9 mouse cellular contexts compared by ENCODE assay signal in the genomic region with DNA sequence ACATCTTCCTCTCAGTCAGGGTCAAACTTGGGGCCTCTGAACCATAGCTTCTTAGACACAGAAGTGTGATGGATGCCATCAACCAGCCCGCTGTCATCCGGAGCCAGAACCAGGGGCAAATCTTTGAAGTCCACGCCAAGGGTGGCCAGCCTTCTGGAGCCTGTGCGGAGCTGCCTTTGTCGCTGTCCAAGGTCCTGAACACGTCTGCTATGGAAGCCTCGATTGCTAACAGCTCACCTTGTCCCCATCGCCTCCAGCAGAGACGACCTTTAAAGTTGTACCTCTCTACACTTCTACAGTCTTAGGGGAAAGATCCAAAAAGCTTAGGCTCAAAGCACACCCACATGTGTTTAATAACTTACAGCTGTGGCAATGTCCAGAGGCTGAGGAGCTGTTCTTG. TPM values are rescaled to one million over a fixed set of nuclear protein-coding genes. Genes with fewer than 3 reads are reported as not detected.
DNase-seq lines count a peak whose midpoint lies in the region; ATAC-seq and TF ChIP-seq lines count a peak whose summit lies in the region.
"Had no signal": no experiment of that assay in that cellular context is flagged by ENCODE, and none has a peak within 500 bp of the region (broad histone marks: within the 10 kb centered on the region; RNA-seq: fewer than 3 reads in every experiment).

No protein-coding gene starts in this region.

- H3K27ac ChIP-seq in intestine, embryonic 15.5 days = no peak overlapping the region
- no peak overlapping the region for H3K27ac ChIP-seq in intestine, embryonic 16.5 days (ENCODE audit: low read length)
- no peak overlapping the region for H3K27ac ChIP-seq in limb, embryonic 11.5 days (replicated peaks; ENCODE audit: low read depth, low read length)
- H3K27ac ChIP-seq in left cerebral cortex, adult 2 months = no peak overlapping the region

- H3K36me3 ChIP-seq in intestine, embryonic 15.5 days = no peaks in the 10 kb centered on the region
- H3K36me3 ChIP-seq in intestine, embryonic 16.5 days (ENCODE audit: control insufficient read depth, insufficient read depth, low read length) = no peaks in the 10 kb centered on the region
- no peaks in the 10 kb centered on the region for H3K36me3 ChIP-seq in limb, embryonic 11.5 days (ENCODE audit: control insufficient read depth, insufficient read depth, low read length)

- H3K4me3 ChIP-seq in intestine, embryonic 15.5 days (replicated peaks) = no peak overlapping the region
- no peak overlapping the region for H3K4me3 ChIP-seq in intestine, embryonic 16.5 days (ENCODE audit: low read length)
- no peak overlapping the region for H3K4me3 ChIP-seq in limb, embryonic 11.5 days (ENCODE audit: low read depth, low read length)
- H3K4me3 ChIP-seq in left cerebral cortex, adult 2 months = no peak overlapping the region

- peaks cover 4% of the 10 kb centered on the region; the same call in 1 of the 2 replicates for H3K4me1 ChIP-seq in intestine, embryonic 15.5 days (replicated peaks)
- no peaks in the 10 kb centered on the region for H3K4me1 ChIP-seq in intestine, embryonic 16.5 days (ENCODE audit: control insufficient read depth, insufficient read depth, low read length)
- H3K4me1 ChIP-seq in limb, embryonic 11.5 days (ENCODE audit: control insufficient read depth, insufficient read depth, low read length) = 0 out of 2 replicates have a peak, but pooled peaks cover 2% of the 10 kb centered on the region

- peak; percentile 54; the same call in 1 of the 2 replicates for ATAC-seq in intestine, embryonic 15.5 days
- no peak for ATAC-seq in intestine, embryonic 16.5 days
- ATAC-seq in limb, embryonic 11.5 days (ENCODE audit: insufficient number of reproducible peaks, low FRiP score, low TSS enrichment, low read depth) = no peak

- DNase-seq in NIH3T3 (ENCODE audit: low read depth) = peak; percentile 87
- DNase-seq in embryo, embryonic 9.5 days (ENCODE audit: extremely low spot score) = peak; percentile 69
- peak; percentile 90 for DNase-seq in limb, embryonic 11.5 days (ENCODE audit: low spot score)
- peak; percentile 75 for DNase-seq in retina, embryonic 14.5 days (ENCODE audit: low spot score)
- no peak for DNase-seq in cerebellum, postnatal 36 days
- no peak for DNase-seq in left cerebral cortex, adult 2 months (ENCODE audit: extremely low spot score in 1 of 2, low spot score in 2 of 2)

- intact Hi-C loops in left cerebral cortex, adult 2 months (cut with DNase I) = no loop called here

- WGBS in intestine, embryonic 15.5 days = 2% methylated on average over 9 of the region's 9 CpGs
- WGBS in intestine, embryonic 16.5 days = 3% methylated on average over 9 of the region's 9 CpGs
- WGBS in limb, embryonic 11.5 days = 2% methylated on average over 9 of the region's 9 CpGs

- no peak overlapping the region for H3K9ac ChIP-seq in intestine, embryonic 15.5 days
- no peak overlapping the region for H3K9ac ChIP-seq in intestine, embryonic 16.5 days (ENCODE audit: low read depth, low read length)
- H3K9ac ChIP-seq in limb, embryonic 11.5 days (ENCODE audit: low read length) = no peak overlapping the region

- no peak for TF ChIP-seq CTCF in left cerebral cortex, adult 2 months (IDR thresholded peaks at IDR 0.05)

- H3K4me2 ChIP-seq in intestine, embryonic 15.5 days (replicated peaks) = no peak overlapping the region
- H3K4me2 ChIP-seq in intestine, embryonic 16.5 days (ENCODE audit: low read depth, low read length) = no peak overlapping the region
- no peak overlapping the region for H3K4me2 ChIP-seq in limb, embryonic 11.5 days (ENCODE audit: low read depth, severe bottlenecking)

- H3K27me3 ChIP-seq in intestine, embryonic 15.5 days (replicated peaks) = peaks cover 36% of the 10 kb centered on the region
- H3K27me3 ChIP-seq in intestine, embryonic 16.5 days (replicated peaks; ENCODE audit: control insufficient read depth, insufficient read depth, low read length) = peaks cover 18% of the 10 kb centered on the region
- H3K27me3 ChIP-seq in limb, embryonic 11.5 days (ENCODE audit: control insufficient read depth, insufficient read depth, low read length) = peaks cover 38% of the 10 kb centered on the region

- H3K9me3 ChIP-seq in intestine, embryonic 15.5 days = no peaks in the 10 kb centered on the region
- H3K9me3 ChIP-seq in intestine, embryonic 16.5 days (ENCODE audit: control insufficient read depth, low read length) = no peaks in the 10 kb centered on the region
- H3K9me3 ChIP-seq in limb, embryonic 11.5 days (ENCODE audit: control insufficient read depth, low read length) = no peaks in the 10 kb centered on the region

RNA-seq across cellular contexts. Expression of a gene that starts 8.0 kb away (rescaled TPM):
- 0.13 TPM in 1 of 2 replicates, not detected in the other for polyA plus RNA-seq in intestine, embryonic 15.5 days (2015; fragmentation: Nextera tagmentation; extraction: Ambion mirVana)
- polyA plus RNA-seq in intestine, embryonic 16.5 days (2015; fragmentation: Nextera tagmentation; extraction: Ambion mirVana) = 0.06 and 0.13 TPM in 2 replicates
- polyA plus RNA-seq in limb, embryonic 11.5 days (2014; fragmentation: Nextera tagmentation; extraction: Ambion mirVana) = not detected in 2 replicates
- not detected for total RNA-seq in left cerebral cortex, adult 2 months (2021)

RNA-seq across cellular contexts. Expression of a gene that starts 12.4 kb away (rescaled TPM):
- polyA plus RNA-seq in intestine, embryonic 15.5 days (2015; fragmentation: Nextera tagmentation; extraction: Ambion mirVana) = 2.3 and 2.6 TPM in 2 replicates
- polyA plus RNA-seq in intestine, embryonic 16.5 days (2015; fragmentation: Nextera tagmentation; extraction: Ambion mirVana) = 0.39 and 0.50 TPM in 2 replicates
- polyA plus RNA-seq in limb, embryonic 11.5 days (2014; fragmentation: Nextera tagmentation; extraction: Ambion mirVana) = 0.88 and 1.3 TPM in 2 replicates
- total RNA-seq in left cerebral cortex, adult 2 months (2021) = 100 to 1,000 TPM; 237 to 267 TPM

RNA-seq across cellular contexts. Expression of a gene that starts 16.2 kb away (rescaled TPM):
- polyA plus RNA-seq in intestine, embryonic 15.5 days (2015; fragmentation: Nextera tagmentation; extraction: Ambion mirVana) = 0.76 and 0.87 TPM in 2 replicates
- 0.97 and 1.5 TPM in 2 replicates for polyA plus RNA-seq in intestine, embryonic 16.5 days (2015; fragmentation: Nextera tagmentation; extraction: Ambion mirVana)
- 0.55 TPM in 1 of 2 replicates, not detected in the other for polyA plus RNA-seq in limb, embryonic 11.5 days (2014; fragmentation: Nextera tagmentation; extraction: Ambion mirVana)
- total RNA-seq in left cerebral cortex, adult 2 months (2021) = not detected
- total RNA-seq: layer of hippocampus, postnatal 25 days had no signal

RNA-seq across cellular contexts. Expression of a gene that starts 41.6 kb away (rescaled TPM):
- polyA plus RNA-seq in intestine, embryonic 15.5 days (2015; fragmentation: Nextera tagmentation; extraction: Ambion mirVana) = 1.4 and 1.5 TPM in 2 replicates
- polyA plus RNA-seq in intestine, embryonic 16.5 days (2015; fragmentation: Nextera tagmentation; extraction: Ambion mirVana) = 1.3 and 2.0 TPM in 2 replicates
- polyA plus RNA-seq in limb, embryonic 11.5 days (2014; fragmentation: Nextera tagmentation; extraction: Ambion mirVana) = 2.9 and 3.7 TPM in 2 replicates
- 1 to 10 TPM; 3.8 to 3.9 TPM for total RNA-seq in left cerebral cortex, adult 2 months (2021)

RNA-seq across cellular contexts. Expression of a gene that starts 51.6 kb away (rescaled TPM):
- 12.9 and 13.9 TPM in 2 replicates for polyA plus RNA-seq in intestine, embryonic 15.5 days (2015; fragmentation: Nextera tagmentation; extraction: Ambion mirVana)
- polyA plus RNA-seq in intestine, embryonic 16.5 days (2015; fragmentation: Nextera tagmentation; extraction: Ambion mirVana) = 8.3 and 10.0 TPM in 2 replicates
- polyA plus RNA-seq in limb, embryonic 11.5 days (2014; fragmentation: Nextera tagmentation; extraction: Ambion mirVana) = 11.3 and 13.3 TPM in 2 replicates
- 10 to 100 TPM; 71.9 to 74.1 TPM for total RNA-seq in left cerebral cortex, adult 2 months (2021)

Comparison
In these comparisons a context has a peak if more than half of its experiments do, and no peak if none do; other contexts are left out.
1. DNase-seq: peak in NIH3T3 (single experiment), embryo, embryonic 9.5 days (single experiment), limb, embryonic 11.5 days (single experiment) and retina, embryonic 14.5 days (single experiment); none in cerebellum, postnatal 36 days (0 of 2) and left cerebral cortex, adult 2 months (0 of 2).